Mouse (Mus musculus) frontal cortex, postnatal 36 days (tissue): ENCODE measurements around the gene 2810021J22Rik.
"Not testable (repeated sequence)": the region's sequence is repeated elsewhere in the genome, so short reads cannot be mapped to it uniquely, and the experiment has no call there.

ENCODE experiments used
- DNase-seq, 2 experiments: peaks; one replicate each; pipeline ENCODE4 v3.0.0; 2022; ENCODE audit warnings: low spot score in 2 of 2

2810021J22Rik gene

GRCm38 (mm10) chr11:58867039-58867953 is at the start of gene 2810021J22Rik:
Gene 2810021J22Rik, plus strand, starts transcription at chr11:58867216.
- peak; percentile 87 to 88 for DNase-seq

- DNase-seq, result not testable (repeated sequence)
These were observed 38.1 kb upstream of the 2810021J22Rik start, which contains the start of gene Olfr312 for GRCm38 (mm10) chr11:58828937-58829336. Gene Olfr312, plus strand, starts transcription at chr11:58829237.

DNA sequence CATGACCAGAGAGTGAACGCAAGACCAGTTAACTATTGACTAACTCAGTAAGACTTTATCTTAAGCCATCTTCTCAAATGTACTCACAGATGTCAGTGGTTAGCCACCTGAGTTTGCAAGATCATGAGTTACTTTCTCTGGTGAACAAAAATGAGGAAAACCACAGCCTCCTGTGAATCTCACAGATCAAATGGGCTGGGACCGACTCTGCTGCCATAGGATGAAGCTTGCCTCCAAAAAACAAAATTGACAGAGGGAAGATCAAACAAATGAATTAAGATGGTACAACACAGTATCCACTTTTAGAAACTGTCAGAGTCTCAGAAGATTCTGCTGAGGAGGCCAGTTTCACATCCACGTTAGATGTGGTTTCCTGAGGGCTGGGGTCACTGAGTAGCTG is 37.3 kb upstream of the 2810021J22Rik start:
- DNase-seq, result no peak

GRCm38 (mm10) chr11:58832541-58832940 is 34.5 kb upstream of the 2810021J22Rik start:
- not testable (repeated sequence) for DNase-seq

- DNase-seq, result not testable (repeated sequence)
These were observed 28.1 kb upstream of the 2810021J22Rik start, which contains the start of gene Olfr311 for GRCm38 (mm10) chr11:58838951-58839350. Gene Olfr311, plus strand, starts transcription at chr11:58839251.

GRCm38 (mm10) chr11:58846919-58847461 is 20.0 kb upstream of the 2810021J22Rik start, which contains the start of gene Gm12258:
Gene Gm12258, plus strand, starts transcription at chr11:58847158.
- DNase-seq, result peak; percentile 85 to 96

GRCm38 (mm10) chr11:58847636-58848035 is 19.4 kb upstream of the 2810021J22Rik start:
- no peak for DNase-seq

DNA sequence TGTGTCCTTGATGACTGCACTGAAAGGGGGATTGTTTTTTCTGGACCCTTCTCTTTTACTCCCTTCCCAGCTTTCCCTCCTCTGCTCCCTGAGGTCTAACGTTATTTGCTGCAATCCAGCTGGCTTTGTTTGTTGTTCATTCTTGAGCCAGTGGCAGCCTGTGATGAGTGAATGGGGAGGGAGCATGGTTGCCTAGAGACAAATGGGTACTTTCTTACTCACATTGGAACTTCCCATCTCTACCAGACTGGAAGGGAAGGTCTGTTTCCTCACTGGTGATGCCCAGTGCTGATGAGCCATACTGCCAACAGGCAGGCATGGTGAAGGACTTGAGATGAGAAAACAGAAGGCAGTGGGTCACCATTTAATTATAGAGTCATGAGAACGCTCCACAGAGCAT is 17.3 kb upstream of the 2810021J22Rik start:
- DNase-seq, result no peak

DNA sequence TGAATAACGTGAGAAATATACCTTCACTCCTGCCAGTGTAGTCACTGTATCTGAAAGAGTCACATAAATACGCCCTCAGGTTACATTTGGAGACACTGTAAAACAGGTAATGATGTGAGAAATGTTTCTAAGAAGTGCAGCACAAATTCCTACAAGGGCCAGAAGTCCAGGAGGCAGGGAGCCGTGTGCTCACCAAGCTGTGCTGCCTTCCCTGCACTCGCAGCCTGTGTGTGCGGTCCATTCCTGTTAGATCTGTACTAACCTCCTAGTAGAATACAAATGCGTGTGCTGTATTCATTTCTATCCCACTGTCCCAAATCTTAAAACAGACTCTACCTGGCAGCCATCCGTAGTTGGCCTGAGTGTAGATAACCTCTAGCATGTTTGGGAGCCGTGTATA is 6.3 kb upstream of the 2810021J22Rik start:
- DNase-seq, result no peak

DNA sequence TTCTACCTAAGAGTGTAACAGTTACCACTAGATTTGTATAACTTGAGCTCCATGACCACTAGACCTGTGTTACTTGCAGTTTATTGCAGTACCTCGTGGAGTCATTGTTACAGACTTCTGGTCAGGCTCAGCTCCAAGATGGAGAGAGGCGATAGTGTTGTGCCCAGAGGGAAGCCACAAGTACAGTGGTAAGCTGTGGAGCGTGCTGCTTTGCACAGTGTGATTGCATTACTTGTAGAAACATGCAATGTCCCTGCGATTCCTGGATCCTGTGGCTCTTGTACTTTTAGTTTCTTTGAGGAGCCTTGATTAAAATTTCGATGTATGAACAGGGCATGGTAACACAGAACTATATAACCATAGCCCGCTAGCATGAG is 926 bp downstream of the 2810021J22Rik start:
- DNase-seq, result no peak

GRCm38 (mm10) chr11:58870961-58871360 is 3.9 kb downstream of the 2810021J22Rik start:
- no peak for DNase-seq

GRCm38 (mm10) chr11:58883756-58884155 is 16.7 kb downstream of the 2810021J22Rik start:
- no peak for DNase-seq

- no peak for DNase-seq
These were observed 23.5 kb downstream of the 2810021J22Rik start for GRCm38 (mm10) chr11:58890511-58890910.

DNA sequence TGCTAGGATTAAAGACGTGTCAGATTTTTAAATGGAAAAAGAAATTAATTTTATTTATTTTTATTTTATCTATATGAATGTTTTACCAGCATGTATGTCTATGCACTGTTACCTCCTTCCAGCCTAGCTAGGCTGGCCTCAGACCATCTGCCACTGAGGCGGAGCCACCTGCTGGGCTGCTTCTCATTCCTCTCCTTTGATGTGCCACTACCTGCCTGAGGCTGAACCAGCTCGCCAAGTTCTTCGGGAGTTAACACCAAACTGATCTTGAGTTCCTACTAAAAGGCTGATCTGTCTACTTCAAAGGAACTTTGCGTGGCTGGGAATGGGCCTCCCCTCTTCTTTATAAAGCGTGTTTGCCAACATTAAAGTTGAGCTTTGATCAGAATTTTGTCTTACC is 27.4 kb downstream of the 2810021J22Rik start:
- DNase-seq, result no peak

- DNase-seq, result no peak
These were observed 30.5 kb downstream of the 2810021J22Rik start for GRCm38 (mm10) chr11:58897485-58897884.

DNA sequence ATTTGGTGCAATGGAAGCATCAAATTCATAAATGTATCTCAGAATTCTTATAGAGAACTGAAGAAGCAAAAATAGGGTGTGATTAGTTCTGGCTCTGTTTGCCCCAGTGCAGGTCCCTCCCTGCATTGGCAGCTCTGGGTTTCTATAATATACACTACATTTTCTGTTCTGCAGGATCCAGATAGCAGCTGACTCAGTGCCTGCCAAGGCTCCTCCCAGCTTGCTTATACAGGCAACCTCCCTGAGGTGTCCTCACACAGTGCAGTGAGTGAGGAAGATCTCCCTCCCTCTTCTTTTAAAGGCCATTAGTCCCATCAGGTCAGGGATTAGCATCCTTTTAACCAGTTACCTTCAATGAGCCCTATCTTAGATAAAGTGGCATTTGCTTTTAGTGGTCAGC is 34.1 kb downstream of the 2810021J22Rik start:
- no peak for DNase-seq

GRCm38 (mm10) chr11:58903511-58904409 is 36.7 kb downstream of the 2810021J22Rik start, which contains the start of gene Zfp39:
Gene Zfp39, minus strand, starts transcription at chr11:58904225.
- DNase-seq, result peak; percentile 96 to 97

GRCm38 (mm10) chr11:58904410-58904718 is 37.3 kb downstream of the 2810021J22Rik start:
- no peak for DNase-seq

DNA sequence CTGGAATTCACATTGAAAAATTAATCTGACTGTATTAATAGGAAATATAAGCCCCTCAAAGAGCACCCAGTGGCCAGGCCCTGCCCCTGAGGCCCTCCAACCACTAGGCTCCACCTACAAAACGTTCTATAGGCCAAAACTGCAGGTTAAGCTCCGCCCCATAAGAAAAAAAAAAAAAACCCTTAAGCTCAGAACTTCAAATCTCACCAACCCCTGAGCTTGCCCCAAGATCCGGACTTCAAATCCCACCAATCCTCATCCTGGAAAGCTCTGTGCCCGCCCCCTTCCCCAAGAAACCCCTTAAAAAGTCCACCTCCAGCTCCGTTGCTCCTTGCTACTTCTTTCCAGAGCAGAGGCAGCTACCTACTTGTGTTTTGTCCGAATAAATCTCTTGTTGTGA is 37.8 kb downstream of the 2810021J22Rik start:
- no peak for DNase-seq

- no peak for DNase-seq
These were observed 46.8 kb downstream of the 2810021J22Rik start for GRCm38 (mm10) chr11:58913776-58914175.

- DNase-seq, result no peak
These were observed 47.5 kb downstream of the 2810021J22Rik start for GRCm38 (mm10) chr11:58914461-58915028.
